ENCODE assay signal across 8 mouse cellular contexts in genomic region chr9:119107566-119107965, GRCm38 (mm10). TPM values are rescaled to one million over a fixed set of nuclear protein-coding genes. Genes with fewer than 3 reads are reported as not detected.
DNase-seq lines count a peak whose midpoint lies in the region; ATAC-seq and TF ChIP-seq lines count a peak whose summit lies in the region.

No protein-coding gene starts in this region.

- ATAC-seq in liver, postnatal 0 days, result peak; percentile 31; the same call in 1 of the 2 replicates
- no peak for ATAC-seq in liver, embryonic 11.5 days (replicated peaks; ENCODE audit: low FRiP score)

- H3K27me3 ChIP-seq in liver, postnatal 0 days (ENCODE audit: insufficient read depth, low read length), result 0 out of 2 replicates have a peak, but pooled peaks cover 4% of the 10 kb centered on the region
- peaks cover 6% of the 10 kb centered on the region for H3K27me3 ChIP-seq in liver, embryonic 11.5 days (replicated peaks; ENCODE audit: control insufficient read depth, insufficient read depth, low read length)

- peak; percentile 65 for TF ChIP-seq CTCF in liver, postnatal 0 days (IDR thresholded peaks at IDR 0.05; ENCODE audit: low read depth)
- TF ChIP-seq CTCF in bone marrow macrophage, adult 2 months (IDR thresholded peaks at IDR 0.05; ENCODE audit: low read depth, low read length), result 0 out of 2 replicates have a peak, but pooled peaks have one; percentile 26

- no peak overlapping the region for H3K27ac ChIP-seq in liver, postnatal 0 days (ENCODE audit: low read depth)
- no peak overlapping the region for H3K27ac ChIP-seq in liver, embryonic 11.5 days (ENCODE audit: low read depth, low read length)
- H3K27ac ChIP-seq in bone marrow macrophage, adult 2 months (ENCODE audit: insufficient read depth, low read depth, low read length), result no peak overlapping the region

- no peak for TF ChIP-seq POLR2A in bone marrow macrophage, adult 2 months (IDR thresholded peaks at IDR 0.05; ENCODE audit: borderline replicate concordance, low read depth, low read length)

- no peak overlapping the region for H3K9ac ChIP-seq in liver, postnatal 0 days (replicated peaks)
- H3K9ac ChIP-seq in liver, embryonic 11.5 days (ENCODE audit: low read depth, low read length), result no peak overlapping the region

- peak; percentile 49 for DNase-seq in adrenal gland, postnatal 25 days
- DNase-seq in adrenal gland, adult 8-10 months, result no peak
- DNase-seq in liver, postnatal 0 days, result peak; percentile 44
- DNase-seq in liver, embryonic 11.5 days (ENCODE audit: low spot score), result no peak
- peak; percentile 64 to 72 for DNase-seq in kidney, postnatal 25 days
- DNase-seq in cerebellum, postnatal 4 days (ENCODE audit: low spot score in 2 of 2), result no peak
- no peak for DNase-seq in spleen, adult 18-20 months

- TF ChIP-seq EP300 in liver, postnatal 0 days (IDR thresholded peaks at IDR 0.05; ENCODE audit: low read depth), result no peak

- no peaks in the 10 kb centered on the region for H3K9me3 ChIP-seq in liver, postnatal 0 days (ENCODE audit: low read length)
- H3K9me3 ChIP-seq in liver, embryonic 11.5 days (ENCODE audit: control insufficient read depth, low read length), result no peaks in the 10 kb centered on the region

- H3K36me3 ChIP-seq in liver, postnatal 0 days (replicated peaks; ENCODE audit: insufficient read depth, low read length), result no peaks in the 10 kb centered on the region
- H3K36me3 ChIP-seq in liver, embryonic 11.5 days (ENCODE audit: control insufficient read depth, insufficient read depth, low read length), result no peaks in the 10 kb centered on the region

- H3K4me2 ChIP-seq in liver, postnatal 0 days (ENCODE audit: low read depth, low read length), result no peak overlapping the region
- no peak overlapping the region for H3K4me2 ChIP-seq in liver, embryonic 11.5 days

- no peak overlapping the region for H3K4me3 ChIP-seq in liver, postnatal 0 days (ENCODE audit: low read depth, low read length)
- no peak overlapping the region for H3K4me3 ChIP-seq in liver, embryonic 11.5 days (ENCODE audit: low read depth, low read length)
- H3K4me3 ChIP-seq in bone marrow macrophage, adult 2 months (ENCODE audit: insufficient read depth, low read length), result no peak overlapping the region

- H3K4me1 ChIP-seq in liver, postnatal 0 days (ENCODE audit: insufficient read depth), result peaks cover 8% of the 10 kb centered on the region; the same call in 1 of the 2 replicates
- H3K4me1 ChIP-seq in liver, embryonic 11.5 days (replicated peaks; ENCODE audit: control insufficient read depth, insufficient read depth, low read length), result no peaks in the 10 kb centered on the region; the same call in 1 of the 2 replicates
- H3K4me1 ChIP-seq in bone marrow macrophage, adult 2 months (ENCODE audit: control insufficient read depth, insufficient read depth, low read length), result peaks cover 3% of the 10 kb centered on the region

- 80% methylated on average over 4 of the region's 4 CpGs for WGBS in liver, postnatal 0 days (ENCODE audit: insufficient replicate concordance)
- WGBS in liver, embryonic 11.5 days, result 80% methylated on average over 4 of the region's 4 CpGs

RNA-seq across cellular contexts. Expression of gene Dlec1, which starts 5.3 kb away (rescaled TPM):
- 1.1 and 3.0 TPM in 2 replicates for total RNA-seq in adrenal gland, postnatal 25 days (2021)
- total RNA-seq in adrenal gland, adult 8-10 months (2022), result 1 to 10 TPM; 2.2 to 6.6 (median 4.5) TPM
- polyA plus RNA-seq in liver, postnatal 0 days (2015; fragmentation: Nextera tagmentation; extraction: Ambion mirVana), result 0.05 TPM in 2 replicates
- 0.14 and 0.34 TPM in 2 replicates for polyA plus RNA-seq in liver, embryonic 11.5 days (2014; fragmentation: Nextera tagmentation; extraction: Ambion mirVana)
- polyA plus RNA-seq in bone marrow macrophage, adult 2 months (2012; ENCODE audit: insufficient read depth, insufficient read length, missing spikeins), result not detected in 2 replicates

RNA-seq across cellular contexts. Expression of gene Plcd1, which starts 14.3 kb away (rescaled TPM):
- total RNA-seq in adrenal gland, postnatal 25 days (2021), result 6.9 and 11.1 TPM in 2 replicates
- 10 to 100 TPM in 2 of 4 experiments, 1 to 10 TPM in 2; 8.5 to 19.9 (median 13.2) TPM for total RNA-seq in adrenal gland, adult 8-10 months (2022)
- 0.85 and 1.1 TPM in 2 replicates for polyA plus RNA-seq in liver, postnatal 0 days (2015; fragmentation: Nextera tagmentation; extraction: Ambion mirVana)
- 4.9 and 5.5 TPM in 2 replicates for polyA plus RNA-seq in liver, embryonic 11.5 days (2014; fragmentation: Nextera tagmentation; extraction: Ambion mirVana)
- 1.7 and 1.8 TPM in 2 replicates for polyA plus RNA-seq in bone marrow macrophage, adult 2 months (2012; ENCODE audit: insufficient read depth, insufficient read length, missing spikeins)

RNA-seq across cellular contexts. Expression of gene Acaa1b, which starts 49.3 kb away (rescaled TPM):
- 10.8 and 12.1 TPM in 2 replicates for total RNA-seq in adrenal gland, postnatal 25 days (2021)
- total RNA-seq in adrenal gland, adult 8-10 months (2022), result 10 to 100 TPM in 2 of 4 experiments, 1 to 10 TPM in 2; 5.5 to 13.8 (median 9.8) TPM
- 496 and 544 TPM in 2 replicates for polyA plus RNA-seq in liver, postnatal 0 days (2015; fragmentation: Nextera tagmentation; extraction: Ambion mirVana)
- 0.34 and 0.63 TPM in 2 replicates for polyA plus RNA-seq in liver, embryonic 11.5 days (2014; fragmentation: Nextera tagmentation; extraction: Ambion mirVana)
- polyA plus RNA-seq in bone marrow macrophage, adult 2 months (2012; ENCODE audit: insufficient read depth, insufficient read length, missing spikeins), result not detected in 2 replicates

RNA-seq across cellular contexts. Expression of gene Gm47289, which starts 51.4 kb away (rescaled TPM):
- not detected in 2 replicates for total RNA-seq in adrenal gland, postnatal 25 days (2021)
- not detected for total RNA-seq in adrenal gland, adult 8-10 months (2022)
- polyA plus RNA-seq in liver, postnatal 0 days (2015; fragmentation: Nextera tagmentation; extraction: Ambion mirVana), result not detected in 2 replicates
- not detected in 2 replicates for polyA plus RNA-seq in liver, embryonic 11.5 days (2014; fragmentation: Nextera tagmentation; extraction: Ambion mirVana)
- polyA plus RNA-seq in bone marrow macrophage, adult 2 months (2012; ENCODE audit: insufficient read depth, insufficient read length, missing spikeins), result not detected in 2 replicates

RNA-seq across cellular contexts. Expression of gene Vill, which starts 55.0 kb away (rescaled TPM):
- 0.43 and 1.7 TPM in 2 replicates for total RNA-seq in adrenal gland, postnatal 25 days (2021)
- total RNA-seq in adrenal gland, adult 8-10 months (2022), result 1 to 10 TPM; 2.4 to 4.6 (median 4.4) TPM
- polyA plus RNA-seq in liver, postnatal 0 days (2015; fragmentation: Nextera tagmentation; extraction: Ambion mirVana), result 8.3 and 9.3 TPM in 2 replicates
- 20.0 and 22.7 TPM in 2 replicates for polyA plus RNA-seq in liver, embryonic 11.5 days (2014; fragmentation: Nextera tagmentation; extraction: Ambion mirVana)
- polyA plus RNA-seq in bone marrow macrophage, adult 2 months (2012; ENCODE audit: insufficient read depth, insufficient read length, missing spikeins), result 40.4 and 43.1 TPM in 2 replicates

Comparison
In these comparisons a context has a peak if more than half of its experiments do, and no peak if none do; other contexts are left out.
1. DNase-seq: peak in adrenal gland, postnatal 25 days (single experiment), liver, postnatal 0 days (single experiment) and kidney, postnatal 25 days (2 of 2); none in adrenal gland, adult 8-10 months (single experiment), liver, embryonic 11.5 days (single experiment), cerebellum, postnatal 4 days (0 of 2) and spleen, adult 18-20 months (0 of 2).
2. RNA of gene Acaa1b, which starts 49.3 kb away (polyA plus RNA-seq): 496 to 544 TPM in liver, postnatal 0 days; 0.34 to 0.63 TPM in liver, embryonic 11.5 days and not detected in bone marrow macrophage, adult 2 months; every median in the first group is over 100 times any median in the second.